Mouse (Mus musculus) ES-Bruce4 (cell line): ENCODE results near the gene Matn3.

Experiments used
- CTCF ChIP-seq: IDR thresholded peaks from one replicate; pipeline ENCODE4 v1.8.1; 2011; ENCODE audit warnings: low read depth, low read length
- POLR2A ChIP-seq: IDR thresholded peaks from one replicate; pipeline ENCODE4 v1.8.1; 2011; ENCODE audit warnings: low read length; ENCODE audit not compliant: insufficient read depth

- TF ChIP-seq CTCF: no peak
- TF ChIP-seq POLR2A: no peak
These were observed 8.2 kb upstream of the Matn3 start for GRCm38 (mm10) chr12:8939490-8939889.
